Mouse (Mus musculus) lung, postnatal 25 days (tissue): ENCODE data around the gene Srrm1.

Source experiments
- DNase-seq: peaks from one replicate; pipeline ENCODE4 v3.0.0; 2022; ENCODE audit warnings: low spot score

The Srrm1 gene

GRCm38 (mm10) chr4:135353794-135354450 lies 801 bp upstream of the Srrm1 start:
- DNase-seq, result no peak

- no peak for DNase-seq
Observed at GRCm38 (mm10) chr4:135352326-135353065, 625 bp downstream of the Srrm1 start.

- DNase-seq, result no peak
Observed at GRCm38 (mm10) chr4:135337376-135337942, 15.7 kb downstream of the Srrm1 start.

- DNase-seq, result no peak
Observed at GRCm38 (mm10) chr4:135336023-135336357, 17.1 kb downstream of the Srrm1 start.

GRCm38 (mm10) chr4:135335327-135336022 lies 17.6 kb downstream of the Srrm1 start:
- DNase-seq, result no peak

GRCm38 (mm10) chr4:135326469-135326868 lies 26.7 kb downstream of the Srrm1 start:
- DNase-seq, result no peak

GRCm38 (mm10) chr4:135326046-135326445 lies 27.1 kb downstream of the Srrm1 start:
- DNase-seq, result no peak

- no peak for DNase-seq
Observed at GRCm38 (mm10) chr4:135323021-135323420, 30.1 kb downstream of the Srrm1 start.

- DNase-seq, result peak; percentile 81
Observed at GRCm38 (mm10) chr4:135317966-135318365, 35.2 kb downstream of the Srrm1 start.

- no peak for DNase-seq
Observed at GRCm38 (mm10) chr4:135317539-135317938, 35.6 kb downstream of the Srrm1 start.

- no peak for DNase-seq
Observed at GRCm38 (mm10) chr4:135315287-135315686, 37.8 kb downstream of the Srrm1 start.

GRCm38 (mm10) chr4:135314419-135314832 lies 38.7 kb downstream of the Srrm1 start:
- DNase-seq, result no peak

- peak; percentile 76 for DNase-seq
Observed at GRCm38 (mm10) chr4:135313761-135314241, 39.3 kb downstream of the Srrm1 start.

GRCm38 (mm10) chr4:135313111-135313691 lies 39.9 kb downstream of the Srrm1 start:
- DNase-seq, result peak; percentile 68

- DNase-seq, result peak; percentile 94
Observed at GRCm38 (mm10) chr4:135312706-135313105, 40.4 kb downstream of the Srrm1 start.

GRCm38 (mm10) chr4:135310371-135310770 lies 42.8 kb downstream of the Srrm1 start:
- no peak for DNase-seq

GRCm38 (mm10) chr4:135309726-135310125 lies 43.4 kb downstream of the Srrm1 start:
- no peak for DNase-seq

GRCm38 (mm10) chr4:135309112-135309659 lies 43.9 kb downstream of the Srrm1 start:
- DNase-seq, result no peak

GRCm38 (mm10) chr4:135306971-135307632 lies 46.0 kb downstream of the Srrm1 start:
- peak; percentile 65 for DNase-seq

- DNase-seq, result peak; percentile 84
Observed at GRCm38 (mm10) chr4:135306533-135306932, 46.6 kb downstream of the Srrm1 start.

- no peak for DNase-seq
Observed at GRCm38 (mm10) chr4:135302261-135302660, 50.9 kb downstream of the Srrm1 start.
